Mouse (Mus musculus): ENCODE results near the gene Zbed4.

DNA sequence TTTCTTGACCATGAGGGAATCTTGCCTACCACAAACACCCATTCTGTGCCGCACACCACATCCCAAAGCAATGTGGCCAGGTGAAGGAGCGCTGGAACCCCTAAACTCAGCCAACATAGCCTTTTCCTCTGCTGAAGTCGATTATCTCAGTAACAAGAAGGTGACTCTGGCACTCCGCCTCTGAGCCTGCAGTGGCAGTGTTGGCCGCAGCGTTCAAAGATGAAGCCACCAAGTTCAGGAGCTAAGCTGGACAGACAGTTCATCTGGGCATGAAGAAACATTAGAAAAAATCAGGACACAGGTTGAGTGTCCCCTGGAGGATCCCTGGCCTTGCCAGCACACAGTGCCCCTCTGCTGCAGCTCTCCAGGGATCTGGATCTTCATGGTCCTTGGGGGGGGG lies 76.0 kb downstream of the Zbed4 start:
- TF ChIP-seq GATA1 (IDR thresholded peaks at IDR 0.05; ENCODE audit: low read depth, low read length), result no peak
- no peak for TF ChIP-seq TAL1 (IDR thresholded peaks at IDR 0.05; ENCODE audit: low read length)
- TF ChIP-seq POLR2A (IDR thresholded peaks at IDR 0.05; ENCODE audit: control insufficient read depth in 1 of 2, insufficient read depth in 1 of 2, low read depth in 1 of 2, low read length in 2 of 2, poor library complexity in 1 of 2), result no peak
- TF ChIP-seq UBTF (IDR thresholded peaks at IDR 0.05; ENCODE audit: borderline replicate concordance, insufficient read depth, low read depth, low read length), result no peak
